Mouse (Mus musculus) stomach, postnatal 0 days (tissue): Measurements from ENCODE around the gene Hist1h4h. TPM values are rescaled to one million over a fixed set of nuclear protein-coding genes. Genes with fewer than 3 reads are reported as not detected.
"Not testable (repeated sequence)": the region's sequence is repeated elsewhere in the genome, so short reads cannot be mapped to it uniquely, and the experiment has no call there.

Experiments used
- ATAC-seq: fragments of 200-750 bp; cut with Nextera tagmentation; 2 replicates; pipeline ENCODE4 v1.8.0; 2017; ENCODE audit not compliant: low FRiP score, low TSS enrichment
- DNase-seq: peaks from one replicate; pipeline ENCODE4 v3.0.0-alpha.2; 2016; ENCODE audit warnings: low spot score
- H3K27ac ChIP-seq: fragments of 300-500 bp; sonication (generic); replicated peaks from 2 replicates; pipeline ENCODE4 v1.5.1; 2014; ENCODE audit warnings: mild to moderate bottlenecking, control low read depth
- H3K27me3 ChIP-seq: fragments of 300-500 bp; sonication (generic); 2 replicates; pipeline ENCODE4 v1.6.1; 2014; ENCODE audit warnings: low read length; ENCODE audit not compliant: control insufficient read depth, insufficient read depth
- H3K36me3 ChIP-seq: fragments of 300-500 bp; sonication (generic); 2 replicates; pipeline ENCODE4 v1.6.1; 2014; ENCODE audit warnings: low read length, mixed read lengths; ENCODE audit not compliant: control insufficient read depth, insufficient read depth
- H3K4me1 ChIP-seq: fragments of 300-500 bp; sonication (generic); replicated peaks from 2 replicates; pipeline ENCODE4 v1.6.1; 2014; ENCODE audit warnings: antibody characterized with exemption; ENCODE audit not compliant: control insufficient read depth, insufficient read depth
- H3K4me2 ChIP-seq: fragments of 300-500 bp; sonication (generic); replicated peaks from 2 replicates; pipeline ENCODE4 v1.6.1; 2014; ENCODE audit warnings: low read depth, mild to moderate bottlenecking, control low read depth, moderate library complexity
- H3K4me3 ChIP-seq: fragments of 300-500 bp; sonication (generic); 2 replicates; pipeline ENCODE4 v1.5.1; 2014; ENCODE audit warnings: low read depth, low read length, control low read depth
- H3K9ac ChIP-seq: fragments of 300-500 bp; sonication (generic); 2 replicates; pipeline ENCODE4 v1.6.1; 2014; ENCODE audit warnings: mild to moderate bottlenecking, low read length, control low read depth, mixed read lengths
- H3K9me3 ChIP-seq: fragments of 300-500 bp; sonication (generic); 2 replicates; pipeline ENCODE4 v1.6.1; 2016; ENCODE audit warnings: low read length; ENCODE audit not compliant: control insufficient read depth
- CTCF ChIP-seq: IDR thresholded peaks from 2 replicates; pipeline ENCODE4 v1.5.1; 2016; ENCODE audit warnings: antibody characterized with exemption, low read depth, mild to moderate bottlenecking, moderate library complexity
- EP300 ChIP-seq: optimal IDR thresholded peaks from 2 replicates; pipeline ENCODE3; 2016; ENCODE audit warnings: antibody characterized with exemption
- WGBS: fragments of 180-500 bp; shearing (Covaris S2); extraction: QIAGEN DNeasy Blood & Tissue Kit; methylation state at CpG from one replicate; pipeline ENCODE4 v1.1.7; 2014; 5-methylcytosine and 5-hydroxymethylcytosine counted together
- polyA plus RNA-seq: library from polyadenylated mRNA; unstranded; fragments of >200 nt; fragmentation: Nextera tagmentation; extraction: Ambion mirVana; gene quantifications from 2 replicates; pipeline ENCODE4 v1.2.1, GENCODE M21; 2015

Hist1h4h gene
- polyA plus RNA-seq, 1 experiment from 2014 or later = 18.3 TPM

DNA sequence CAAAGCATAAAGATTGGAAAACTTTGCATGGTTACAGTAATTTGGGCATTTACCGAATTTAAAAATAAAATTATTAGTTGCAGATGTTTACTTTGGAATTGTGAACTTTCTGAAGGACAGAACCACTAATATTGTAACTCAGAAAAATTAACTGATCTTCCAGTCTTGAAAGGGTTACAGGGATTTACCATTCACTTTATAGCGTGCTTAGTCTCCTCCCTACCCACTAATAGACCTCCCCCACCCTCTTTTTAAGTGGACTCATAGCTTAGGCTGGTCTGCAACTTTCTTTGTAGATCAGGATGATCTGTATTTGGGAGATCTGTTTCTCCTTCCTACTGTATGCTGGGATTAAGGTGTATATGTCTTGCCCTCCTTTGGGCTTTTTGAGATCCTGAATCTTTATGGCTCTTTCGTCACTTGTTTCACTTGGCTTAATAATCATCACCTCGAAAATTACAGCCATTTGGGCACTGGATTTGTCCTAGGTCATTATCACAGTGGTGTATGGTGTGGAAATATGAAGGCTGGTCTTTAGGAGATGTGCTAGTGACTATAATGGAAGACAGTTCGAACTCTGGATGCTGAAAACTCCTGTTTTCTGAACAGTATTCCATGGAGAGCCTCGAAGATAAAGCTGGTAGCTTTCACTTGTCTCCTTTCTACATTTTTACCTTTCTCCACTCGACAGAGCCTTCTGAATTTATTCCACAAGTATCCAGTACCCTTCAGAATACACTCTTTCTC, 5.4 kb downstream of the Hist1h4h start:
- WGBS = 14% methylated on average over 7 of the region's 7 CpGs
- H3K9me3 ChIP-seq = no peaks in the 10 kb centered on the region
- H3K4me2 ChIP-seq = peak overlapping the region; percentile 73
- no peaks in the 10 kb centered on the region for H3K27me3 ChIP-seq
- ATAC-seq (no peak), DNase-seq (no peak)
- H3K9ac ChIP-seq = peak overlapping the region; percentile 35; the same call in 1 of the 2 replicates
- H3K27ac ChIP-seq = no peak overlapping the region
- H3K4me3 ChIP-seq = peak overlapping the region; percentile 45
- TF ChIP-seq CTCF (no peak), EP300 (no peak)
- no peaks in the 10 kb centered on the region for H3K4me1 ChIP-seq
- no peaks in the 10 kb centered on the region for H3K36me3 ChIP-seq

DNA sequence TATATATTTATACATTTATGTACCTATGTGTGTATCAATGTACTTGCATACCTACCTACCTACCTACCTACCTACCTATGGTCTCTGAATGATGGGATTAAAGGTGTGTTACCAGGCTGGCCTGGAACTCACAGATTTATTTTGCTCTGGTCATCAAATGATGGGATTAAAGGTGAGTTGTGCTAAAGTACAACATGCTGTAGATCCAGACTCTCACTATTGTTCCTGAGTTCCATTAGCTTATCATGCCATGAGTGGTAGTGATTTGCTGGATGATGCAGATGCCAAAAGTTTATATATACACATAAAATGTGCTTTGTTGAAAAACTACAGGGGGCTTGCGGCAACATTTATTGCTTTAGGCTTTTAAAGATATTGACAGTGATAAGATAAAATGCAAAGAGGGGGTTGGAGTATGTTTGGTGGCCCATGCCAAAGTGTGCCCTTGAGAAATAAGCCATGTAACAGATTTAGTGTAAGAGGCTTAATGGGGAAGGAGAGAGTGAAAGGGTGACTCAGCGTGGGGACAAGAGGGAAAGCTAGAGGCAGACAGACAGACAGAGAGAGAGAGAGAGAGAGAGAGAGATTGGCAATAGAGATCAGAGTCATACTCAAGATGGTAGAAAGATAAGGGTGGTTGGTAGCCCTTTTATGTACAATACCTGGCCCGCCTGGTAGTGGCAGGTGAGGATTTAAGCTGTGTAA, 6.3 kb downstream of the Hist1h4h start:
- Histone ChIP-seq H3K9ac (no peak overlapping the region), H3K27me3 (no peaks in the 10 kb centered on the region), H3K27ac (no peak overlapping the region), H3K4me1 (no peaks in the 10 kb centered on the region), H3K4me2 (no peak overlapping the region), H3K36me3 (no peaks in the 10 kb centered on the region), H3K9me3 (no peaks in the 10 kb centered on the region), H3K4me3 (no peak overlapping the region)
- no peak for ATAC-seq
- DNase-seq = no peak
- no peak for TF ChIP-seq CTCF
- no peak for TF ChIP-seq EP300
- 69% methylated on average over 3 of the region's 3 CpGs for WGBS

DNA sequence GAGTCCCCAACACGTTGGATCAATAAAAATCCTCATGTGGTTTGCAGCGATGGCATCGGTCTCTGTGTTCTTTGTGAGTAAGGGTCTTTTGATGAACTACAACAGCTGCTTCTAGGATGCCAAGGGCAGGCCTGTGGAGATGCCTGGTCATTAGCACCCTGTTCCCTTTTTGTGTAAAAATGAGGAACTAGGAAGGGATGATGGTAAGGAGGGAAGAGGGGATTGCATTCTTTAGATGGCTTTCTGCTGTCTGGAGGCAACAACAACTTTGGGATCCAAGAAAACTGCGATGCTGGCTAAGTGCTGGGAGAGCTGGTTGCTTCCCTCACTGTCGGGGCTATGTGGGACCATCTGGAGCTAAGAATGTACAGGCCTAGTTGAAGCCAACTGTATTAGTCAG, 7.4 kb downstream of the Hist1h4h start:
- Histone ChIP-seq H3K27me3 (no peaks in the 10 kb centered on the region), H3K36me3 (no peaks in the 10 kb centered on the region), H3K4me1 (no peaks in the 10 kb centered on the region), H3K4me3 (no peak overlapping the region), H3K4me2 (no peak overlapping the region), H3K9ac (no peak overlapping the region), H3K9me3 (no peaks in the 10 kb centered on the region), H3K27ac (no peak overlapping the region)
- no peak for DNase-seq
- ATAC-seq = no peak
- 69% methylated on average over 5 of the region's 5 CpGs for WGBS
- no peak for TF ChIP-seq EP300
- TF ChIP-seq CTCF = no peak

DNA sequence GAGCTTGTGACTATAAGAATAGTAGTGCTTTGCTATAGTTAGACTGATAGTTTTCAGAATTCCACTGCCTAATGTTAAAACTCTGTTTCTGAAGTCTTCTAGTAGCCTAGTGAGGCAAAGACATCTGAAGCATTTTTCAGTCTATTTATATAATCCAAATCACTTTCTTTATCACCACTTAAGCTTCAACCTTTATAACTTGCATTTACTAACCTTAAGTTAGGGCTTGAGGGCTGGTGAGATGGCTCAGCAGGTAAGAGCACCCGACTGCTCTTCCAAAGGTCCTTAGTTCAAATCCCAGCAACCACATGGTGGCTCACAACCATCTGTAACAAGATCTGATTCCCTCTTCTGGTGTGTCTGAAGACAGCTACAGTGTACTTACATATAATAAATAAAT, 9.0 kb downstream of the Hist1h4h start:
- not testable (repeated sequence) for DNase-seq, H3K9me3 ChIP-seq, H3K27me3 ChIP-seq

DNA sequence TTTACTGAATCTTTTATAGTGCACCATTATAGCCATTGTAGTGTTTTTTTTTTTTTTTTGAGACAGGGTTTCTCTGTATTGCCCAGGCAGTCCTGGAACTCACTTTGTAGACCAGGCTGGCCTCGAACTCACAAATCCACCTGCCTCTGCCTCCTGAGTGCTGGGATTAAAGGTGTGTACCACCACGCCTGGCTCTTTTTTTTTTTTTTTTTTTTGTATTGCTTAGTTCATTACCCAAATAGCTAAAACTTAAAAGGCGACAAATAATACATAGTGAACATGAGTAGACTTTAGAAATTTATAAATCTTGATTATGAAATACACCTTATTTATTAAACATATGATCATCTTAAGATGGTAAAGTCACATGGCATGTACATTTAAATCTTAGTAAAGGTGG, 10.6 kb downstream of the Hist1h4h start:
- H3K4me3 ChIP-seq = no peak overlapping the region
- no peak overlapping the region for H3K4me2 ChIP-seq
- TF ChIP-seq CTCF = no peak
- TF ChIP-seq EP300 = no peak
- no peak for ATAC-seq
- H3K4me1 ChIP-seq = no peaks in the 10 kb centered on the region
- H3K27ac ChIP-seq = no peak overlapping the region
- H3K36me3 ChIP-seq = no peaks in the 10 kb centered on the region
- no peak overlapping the region for H3K9ac ChIP-seq
- no peaks in the 10 kb centered on the region for H3K27me3 ChIP-seq
- DNase-seq = no peak
- no peaks in the 10 kb centered on the region for H3K9me3 ChIP-seq
- WGBS = 83% methylated on average over 3 of the region's 3 CpGs

More for the DNA sequence above, 9.0 kb downstream of the Hist1h4h start:
- not testable (repeated sequence) for H3K4me2 ChIP-seq, H3K27ac ChIP-seq, H3K36me3 ChIP-seq, ATAC-seq, H3K4me1 ChIP-seq, H3K4me3 ChIP-seq, H3K9ac ChIP-seq
- 67% methylated on average over 1 of the region's 1 CpGs for WGBS

DNA sequence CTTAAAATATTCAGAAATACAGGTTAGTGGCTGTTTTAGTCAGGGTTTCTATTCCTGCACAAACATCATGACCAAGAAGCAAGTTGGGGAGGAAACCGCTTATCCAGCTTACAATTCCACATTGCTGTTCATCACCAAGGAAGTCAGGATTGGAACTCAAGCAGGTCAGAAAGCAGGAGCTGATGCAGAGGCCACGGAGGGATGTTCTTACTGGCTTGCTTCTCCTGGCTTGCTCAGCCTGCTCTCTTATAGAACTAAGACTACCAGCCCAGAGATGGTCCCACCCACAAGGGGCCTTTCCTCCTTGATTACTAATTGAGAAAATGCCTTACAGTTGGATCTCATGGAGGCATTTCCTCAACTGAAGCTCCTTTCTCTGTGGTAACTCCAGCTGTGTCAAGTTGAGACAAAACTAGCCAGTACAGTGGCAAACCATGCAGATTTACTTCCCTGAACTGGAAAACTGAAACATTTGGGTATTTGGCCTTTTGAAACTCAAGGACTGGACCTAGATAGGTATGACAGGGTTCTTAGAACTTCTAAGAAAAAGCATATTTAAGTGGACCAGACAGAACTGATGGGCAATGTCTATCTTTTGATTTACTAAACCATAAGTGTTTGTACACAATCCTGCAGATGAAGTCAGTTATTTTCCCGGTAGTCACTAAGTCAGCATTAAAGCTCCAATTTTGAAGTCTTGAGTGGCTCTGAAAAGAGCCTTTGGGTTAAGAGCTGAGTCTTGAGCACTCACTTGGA, 11.6 kb downstream of the Hist1h4h start:
- not testable (repeated sequence) for DNase-seq, H3K4me1 ChIP-seq, H3K27me3 ChIP-seq, H3K9me3 ChIP-seq, H3K36me3 ChIP-seq, ATAC-seq
- H3K9ac ChIP-seq = peak overlapping the region; percentile 47
- H3K4me2 ChIP-seq = peak overlapping the region; percentile 61
- WGBS = 6% methylated on average over 3 of the region's 3 CpGs
- H3K27ac ChIP-seq = peak overlapping the region; percentile 86
- H3K4me3 ChIP-seq = peak overlapping the region; percentile 44

DNA sequence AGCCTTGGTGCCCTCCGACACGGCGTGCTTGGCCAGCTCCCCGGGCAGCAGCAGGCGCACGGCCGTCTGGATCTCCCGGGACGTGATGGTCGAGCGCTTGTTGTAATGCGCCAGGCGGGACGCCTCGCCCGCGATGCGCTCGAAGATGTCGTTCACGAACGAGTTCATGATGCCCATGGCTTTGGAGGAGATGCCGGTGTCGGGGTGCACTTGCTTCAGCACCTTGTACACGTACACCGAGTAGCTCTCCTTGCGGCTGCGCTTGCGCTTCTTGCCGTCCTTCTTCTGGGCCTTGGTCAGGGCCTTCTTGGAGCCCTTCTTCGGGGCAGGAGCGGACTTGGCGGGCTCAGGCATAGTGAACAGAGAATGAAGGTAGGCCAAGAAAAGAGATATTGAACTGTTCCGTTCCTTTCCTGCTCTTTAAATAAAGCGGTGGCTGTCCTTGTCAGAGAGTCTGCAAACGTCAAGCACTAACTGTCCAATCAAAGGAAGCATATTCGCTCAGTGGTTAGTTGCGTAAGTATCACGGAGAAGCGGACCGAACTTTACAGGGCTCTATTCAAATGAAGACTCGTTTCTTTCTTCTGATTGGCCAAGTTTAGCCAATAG, 12.3 kb downstream of the Hist1h4h start, which contains the start of gene Hist1h2bh:
Gene Hist1h2bh, minus strand, starts transcription at position 394 of the 609 bp plus-strand sequence.
- Histone ChIP-seq H3K4me3 (peak within 1 kb of the TSS; percentile 46), H3K4me2 (peak within 1 kb of the TSS; percentile 61), H3K9ac (peak within 1 kb of the TSS; percentile 47), H3K27ac (peak within 1 kb of the TSS; percentile 89)
- H3K27me3 ChIP-seq, H3K9me3 ChIP-seq, H3K4me1 ChIP-seq, H3K36me3 ChIP-seq: not testable (repeated sequence)
- ATAC-seq (peak; percentile 94), DNase-seq (peak; percentile 68)
- WGBS = under 1% methylated on average over 23 of the region's 42 CpGs
